Mouse (Mus musculus) ES-Bruce4 (cell line): ENCODE data around the gene Gm9999.

Source experiments
- CTCF ChIP-seq: IDR thresholded peaks from one replicate; pipeline ENCODE4 v1.8.1; 2011; ENCODE audit warnings: low read depth, low read length
- EP300 ChIP-seq: IDR thresholded peaks from 2 replicates; pipeline ENCODE4 v1.6.1; 2011; ENCODE audit warnings: low read depth, low read length; ENCODE audit not compliant: insufficient read depth
- POLR2A ChIP-seq: IDR thresholded peaks from one replicate; pipeline ENCODE4 v1.8.1; 2011; ENCODE audit warnings: low read length; ENCODE audit not compliant: insufficient read depth

GRCm38 (mm10) chr7:46974648-46975047, 8.7 kb upstream of the Gm9999 start:
- TF ChIP-seq CTCF, result no peak
- TF ChIP-seq POLR2A, result no peak
- TF ChIP-seq EP300, result no peak
